Mouse (Mus musculus): ENCODE results near the gene Plcb1. TPM values are rescaled to one million over a fixed set of nuclear protein-coding genes. Genes with fewer than 3 reads are reported as not detected.

The Plcb1 gene
- polyA plus RNA-seq, 1 experiment from 2014 or later: 4.6 TPM

DNA sequence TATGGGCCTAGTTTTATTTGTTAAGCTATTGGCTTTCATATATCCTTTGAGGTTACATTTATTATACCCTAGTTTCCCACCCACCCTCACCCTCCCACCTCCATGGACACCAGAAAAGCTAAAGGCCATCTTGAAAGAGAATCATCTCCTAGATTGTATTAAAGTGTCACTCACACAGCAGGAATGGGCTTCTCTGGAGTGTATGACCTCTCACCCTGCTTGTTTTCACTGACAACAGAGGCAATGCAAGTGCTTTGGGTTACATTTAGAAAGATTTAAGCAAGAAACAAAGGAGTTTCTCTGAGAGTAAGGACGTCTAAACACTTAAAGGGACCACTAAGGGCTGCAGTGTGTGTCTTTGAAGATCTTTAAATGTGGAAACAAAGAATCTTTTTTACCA is 617.0 kb downstream of the Plcb1 start:
- Histone ChIP-seq H3K27me3 (ENCODE audit: control insufficient read depth, insufficient read depth, low read depth, low read length) (no peaks in the 10 kb centered on the region), H3K9me3 (replicated peaks; ENCODE audit: control insufficient read depth, low read length) (no peaks in the 10 kb centered on the region), H3K9ac (ENCODE audit: low read depth, low read length) (no peak overlapping the region), H3K4me2 (ENCODE audit: low read depth, low read length) (no peak overlapping the region), H3K4me3 (ENCODE audit: low read depth, low read length) (no peak overlapping the region), H3K4me1 (ENCODE audit: control insufficient read depth, low read depth, low read length) (no peaks in the 10 kb centered on the region), H3K27ac (ENCODE audit: low read length) (no peak overlapping the region), H3K36me3 (ENCODE audit: control insufficient read depth, insufficient read depth) (no peaks in the 10 kb centered on the region)
- ATAC-seq (ENCODE audit: low read depth): no peak
- WGBS (ENCODE audit: insufficient replicate concordance): 25% methylated on average over 1 of the region's 1 CpGs

DNA sequence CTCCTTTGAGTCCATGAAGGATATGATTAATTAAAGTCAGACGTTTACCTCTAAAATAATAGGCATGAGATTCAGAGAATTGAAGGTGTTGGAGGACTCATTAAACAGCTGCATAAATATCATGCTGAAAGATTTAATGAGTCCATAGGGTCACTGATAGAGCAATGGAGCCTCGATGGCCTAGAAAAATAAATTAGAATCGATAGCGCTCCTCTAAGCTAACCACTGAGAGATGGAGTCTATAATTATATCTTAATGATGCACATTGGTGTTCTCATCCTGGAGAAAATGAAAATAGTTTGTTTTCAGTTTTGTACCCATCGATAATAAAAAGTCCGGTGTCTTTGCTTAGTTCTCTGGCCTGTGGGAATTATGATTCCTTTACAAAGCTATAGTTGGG is 617.5 kb downstream of the Plcb1 start:
- H3K4me1 ChIP-seq (ENCODE audit: control insufficient read depth, low read depth, low read length): no peaks in the 10 kb centered on the region
- no peak overlapping the region for H3K4me3 ChIP-seq (ENCODE audit: low read depth, low read length)
- H3K27ac ChIP-seq (ENCODE audit: low read length): no peak overlapping the region
- 67% methylated on average over 6 of the region's 6 CpGs for WGBS (ENCODE audit: insufficient replicate concordance)
- no peaks in the 10 kb centered on the region for H3K27me3 ChIP-seq (ENCODE audit: control insufficient read depth, insufficient read depth, low read depth, low read length)
- no peak overlapping the region for H3K4me2 ChIP-seq (ENCODE audit: low read depth, low read length)
- no peak for ATAC-seq (ENCODE audit: low read depth)
- H3K9me3 ChIP-seq (replicated peaks; ENCODE audit: control insufficient read depth, low read length): no peaks in the 10 kb centered on the region
- H3K9ac ChIP-seq (ENCODE audit: low read depth, low read length): no peak overlapping the region
- no peaks in the 10 kb centered on the region for H3K36me3 ChIP-seq (ENCODE audit: control insufficient read depth, insufficient read depth)

DNA sequence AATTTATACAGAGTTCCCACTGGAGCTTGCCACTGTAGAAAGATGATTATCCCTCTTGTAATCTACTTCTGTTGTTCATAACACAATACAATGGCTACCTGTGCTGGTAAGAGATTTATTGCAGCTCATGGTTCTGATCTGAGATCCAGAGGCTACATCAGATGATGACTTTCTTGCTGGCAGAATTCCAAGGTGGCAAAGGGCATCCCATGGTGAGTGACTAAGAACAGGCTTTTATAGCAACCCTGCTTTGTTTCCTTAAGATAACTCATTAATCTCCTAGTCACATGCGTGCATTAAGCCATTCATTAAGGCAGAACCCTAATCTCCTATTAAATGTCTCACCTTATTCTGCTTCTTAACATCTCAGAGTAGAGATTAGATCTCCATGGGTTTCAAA is 618.2 kb downstream of the Plcb1 start:
- 54% methylated on average over 1 of the region's 1 CpGs for WGBS (ENCODE audit: insufficient replicate concordance)
- no peaks in the 10 kb centered on the region for H3K4me1 ChIP-seq (ENCODE audit: control insufficient read depth, low read depth, low read length)
- ATAC-seq (ENCODE audit: low read depth): no peak
- no peak overlapping the region for H3K27ac ChIP-seq (ENCODE audit: low read length)
- no peaks in the 10 kb centered on the region for H3K36me3 ChIP-seq (ENCODE audit: control insufficient read depth, insufficient read depth)
- no peak overlapping the region for H3K4me2 ChIP-seq (ENCODE audit: low read depth, low read length)
- H3K9ac ChIP-seq (ENCODE audit: low read depth, low read length): no peak overlapping the region
- H3K4me3 ChIP-seq (ENCODE audit: low read depth, low read length): no peak overlapping the region
- no peaks in the 10 kb centered on the region for H3K9me3 ChIP-seq (replicated peaks; ENCODE audit: control insufficient read depth, low read length)
- H3K27me3 ChIP-seq (ENCODE audit: control insufficient read depth, insufficient read depth, low read depth, low read length): no peaks in the 10 kb centered on the region

DNA sequence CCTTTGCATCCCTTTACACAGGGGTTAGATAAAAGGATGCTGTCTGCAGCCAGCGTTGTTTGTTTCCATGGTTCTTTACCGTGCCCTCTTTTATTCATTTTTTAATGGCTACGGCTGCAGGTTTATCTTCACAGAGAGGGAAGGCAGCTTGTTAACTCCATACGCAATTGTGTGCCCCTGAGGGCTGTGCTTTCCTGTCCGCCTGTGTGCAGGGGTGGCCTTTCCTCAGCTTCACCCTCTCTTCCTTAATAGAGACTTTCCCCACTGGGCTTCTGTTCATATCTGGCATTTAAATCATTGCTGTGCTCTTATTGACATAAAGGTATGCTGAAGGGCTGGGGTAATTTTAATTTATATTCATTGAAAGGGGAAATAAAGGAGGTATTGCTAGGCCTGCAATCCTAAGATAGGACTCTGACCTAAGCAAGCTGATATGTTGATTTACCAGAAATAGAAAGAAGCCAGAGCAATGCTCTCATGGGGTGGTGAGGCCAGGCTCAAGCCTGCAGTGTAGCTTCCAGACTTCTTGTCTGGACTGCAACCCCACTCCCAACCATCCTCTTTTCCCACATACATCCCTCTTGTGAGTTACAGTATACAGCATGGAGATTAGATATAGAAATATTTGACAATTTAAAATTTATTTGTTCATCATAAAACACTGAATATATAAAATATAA is 623.7 kb downstream of the Plcb1 start:
- no peaks in the 10 kb centered on the region for H3K36me3 ChIP-seq (ENCODE audit: control insufficient read depth, insufficient read depth)
- no peak overlapping the region for H3K9ac ChIP-seq (ENCODE audit: low read depth, low read length)
- 52% methylated on average over 5 of the region's 5 CpGs for WGBS (ENCODE audit: insufficient replicate concordance)
- H3K4me1 ChIP-seq (ENCODE audit: control insufficient read depth, low read depth, low read length): no peaks in the 10 kb centered on the region
- no peaks in the 10 kb centered on the region for H3K27me3 ChIP-seq (ENCODE audit: control insufficient read depth, insufficient read depth, low read depth, low read length)
- no peaks in the 10 kb centered on the region for H3K9me3 ChIP-seq (replicated peaks; ENCODE audit: control insufficient read depth, low read length)
- no peak overlapping the region for H3K27ac ChIP-seq (ENCODE audit: low read length)
- no peak for ATAC-seq (ENCODE audit: low read depth)
- H3K4me3 ChIP-seq (ENCODE audit: low read depth, low read length): no peak overlapping the region
- H3K4me2 ChIP-seq (ENCODE audit: low read depth, low read length): no peak overlapping the region

DNA sequence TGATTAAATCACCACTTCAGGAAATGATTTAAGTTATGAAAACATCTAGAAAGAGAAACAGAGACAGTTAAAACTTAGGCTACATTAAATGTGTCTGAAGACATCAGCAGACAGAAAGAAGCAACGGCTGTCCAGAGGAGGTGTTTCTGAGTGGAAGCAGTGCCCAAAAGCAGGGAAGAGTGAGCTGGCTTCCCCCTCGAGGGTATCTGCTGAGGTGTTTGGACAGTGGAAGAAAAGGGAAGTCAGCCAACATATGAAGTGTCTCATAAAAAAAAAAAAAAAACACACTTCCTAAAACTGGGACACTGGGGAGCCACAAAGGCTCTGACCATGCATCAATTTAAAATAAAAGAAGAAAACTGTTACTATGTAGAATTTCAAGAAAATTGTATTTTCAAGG is 625.8 kb downstream of the Plcb1 start:
- Histone ChIP-seq H3K4me2 (ENCODE audit: low read depth, low read length) (no peak overlapping the region), H3K36me3 (ENCODE audit: control insufficient read depth, insufficient read depth) (no peaks in the 10 kb centered on the region), H3K4me3 (ENCODE audit: low read depth, low read length) (no peak overlapping the region), H3K9ac (ENCODE audit: low read depth, low read length) (no peak overlapping the region), H3K27me3 (ENCODE audit: control insufficient read depth, insufficient read depth, low read depth, low read length) (no peaks in the 10 kb centered on the region), H3K4me1 (ENCODE audit: control insufficient read depth, low read depth, low read length) (no peaks in the 10 kb centered on the region), H3K9me3 (replicated peaks; ENCODE audit: control insufficient read depth, low read length) (no peaks in the 10 kb centered on the region), H3K27ac (ENCODE audit: low read length) (no peak overlapping the region)
- WGBS (ENCODE audit: insufficient replicate concordance): 19% methylated on average over 2 of the region's 2 CpGs
- no peak for ATAC-seq (ENCODE audit: low read depth)

DNA sequence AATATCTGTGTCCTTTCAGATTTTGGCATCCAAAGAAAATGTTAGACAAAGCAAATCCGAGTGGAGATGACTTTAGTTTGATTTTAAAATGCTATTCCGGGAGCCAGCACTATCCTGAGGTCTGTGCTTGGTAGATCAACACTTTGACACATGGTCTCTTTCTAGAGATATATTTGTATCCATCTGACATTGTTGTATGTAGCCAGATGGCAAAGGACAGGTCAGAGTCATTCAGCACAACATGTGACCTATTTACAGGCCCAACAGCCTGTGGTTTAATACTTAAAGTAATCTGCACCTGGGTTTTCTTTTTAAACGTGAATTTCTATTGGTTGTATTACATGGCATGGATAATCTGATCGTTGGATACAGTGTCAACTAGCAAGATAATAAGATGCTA is 629.3 kb downstream of the Plcb1 start:
- Histone ChIP-seq H3K36me3 (ENCODE audit: control insufficient read depth, insufficient read depth) (no peaks in the 10 kb centered on the region), H3K27me3 (ENCODE audit: control insufficient read depth, insufficient read depth, low read depth, low read length) (no peaks in the 10 kb centered on the region), H3K4me3 (ENCODE audit: low read depth, low read length) (no peak overlapping the region), H3K4me2 (ENCODE audit: low read depth, low read length) (no peak overlapping the region), H3K9me3 (replicated peaks; ENCODE audit: control insufficient read depth, low read length) (no peaks in the 10 kb centered on the region), H3K9ac (ENCODE audit: low read depth, low read length) (no peak overlapping the region), H3K27ac (ENCODE audit: low read length) (no peak overlapping the region), H3K4me1 (ENCODE audit: control insufficient read depth, low read depth, low read length) (no peaks in the 10 kb centered on the region)
- no peak for ATAC-seq (ENCODE audit: low read depth)
- 47% methylated on average over 4 of the region's 4 CpGs for WGBS (ENCODE audit: insufficient replicate concordance)

DNA sequence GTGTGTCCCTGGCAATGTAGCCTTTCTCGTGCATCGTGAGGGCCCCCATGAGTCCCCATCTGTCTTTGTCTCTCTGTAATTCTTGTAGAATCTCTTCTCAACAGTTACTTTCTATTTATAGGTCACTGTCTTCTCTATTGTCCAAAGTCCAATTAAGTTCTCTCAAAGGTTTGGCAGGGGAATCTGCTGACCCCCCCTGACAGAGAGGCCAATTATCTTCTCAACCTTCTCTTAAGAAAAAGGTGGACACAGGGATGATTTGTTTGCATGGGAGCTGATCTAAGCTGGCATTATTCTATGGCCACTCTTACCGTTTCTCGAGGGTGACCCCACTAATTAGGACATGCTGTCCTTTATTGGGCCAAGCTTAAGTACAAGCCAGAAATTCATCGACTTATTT is 633.4 kb downstream of the Plcb1 start:
- H3K4me1 ChIP-seq (ENCODE audit: control insufficient read depth, low read depth, low read length): no peaks in the 10 kb centered on the region
- H3K27ac ChIP-seq (ENCODE audit: low read length): no peak overlapping the region
- no peak for ATAC-seq (ENCODE audit: low read depth)
- H3K4me3 ChIP-seq (ENCODE audit: low read depth, low read length): no peak overlapping the region
- H3K4me2 ChIP-seq (ENCODE audit: low read depth, low read length): no peak overlapping the region
- H3K9me3 ChIP-seq (replicated peaks; ENCODE audit: control insufficient read depth, low read length): no peaks in the 10 kb centered on the region
- 58% methylated on average over 5 of the region's 5 CpGs for WGBS (ENCODE audit: insufficient replicate concordance)
- no peaks in the 10 kb centered on the region for H3K36me3 ChIP-seq (ENCODE audit: control insufficient read depth, insufficient read depth)
- no peak overlapping the region for H3K9ac ChIP-seq (ENCODE audit: low read depth, low read length)
- H3K27me3 ChIP-seq (ENCODE audit: control insufficient read depth, insufficient read depth, low read depth, low read length): no peaks in the 10 kb centered on the region

DNA sequence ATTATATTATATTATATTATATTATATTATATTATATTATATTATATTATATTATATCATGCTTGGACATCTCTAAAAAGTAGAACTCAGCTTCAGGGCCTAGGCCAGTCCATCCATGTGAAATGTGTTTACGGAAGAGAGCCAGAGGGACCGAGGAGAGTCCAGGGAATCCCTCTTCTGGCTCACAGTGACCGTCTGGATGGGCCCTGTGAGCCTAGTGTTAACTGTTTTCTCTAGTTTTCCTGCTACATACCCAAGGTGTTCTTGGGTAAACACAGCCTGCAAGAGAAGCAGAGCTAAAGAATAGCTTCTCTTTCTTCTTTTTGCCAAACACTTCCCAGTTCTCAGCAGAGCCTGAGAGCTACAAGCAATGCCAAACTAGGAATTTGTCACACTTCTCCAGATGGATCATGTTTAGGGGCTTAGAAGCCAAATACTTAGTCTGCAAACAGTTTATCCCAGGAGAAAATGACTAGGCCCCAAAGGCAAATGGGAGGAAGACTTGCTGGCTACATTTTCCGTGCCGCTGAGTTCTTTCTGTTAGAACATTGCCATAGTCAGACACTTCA is 649.2 kb downstream of the Plcb1 start:
- no peak overlapping the region for H3K4me2 ChIP-seq (ENCODE audit: low read depth, low read length)
- H3K9ac ChIP-seq (ENCODE audit: low read depth, low read length): no peak overlapping the region
- H3K27me3 ChIP-seq (ENCODE audit: control insufficient read depth, insufficient read depth, low read depth, low read length): no peaks in the 10 kb centered on the region
- no peak for ATAC-seq (ENCODE audit: low read depth)
- no peaks in the 10 kb centered on the region; the same call in 1 of the 2 replicates for H3K4me1 ChIP-seq (ENCODE audit: control insufficient read depth, low read depth, low read length)
- H3K4me3 ChIP-seq (ENCODE audit: low read depth, low read length): no peak overlapping the region
- H3K27ac ChIP-seq (ENCODE audit: low read length): no peak overlapping the region
- 70% methylated on average over 5 of the region's 5 CpGs for WGBS (ENCODE audit: insufficient replicate concordance)
- no peaks in the 10 kb centered on the region for H3K36me3 ChIP-seq (ENCODE audit: control insufficient read depth, insufficient read depth)
- H3K9me3 ChIP-seq (replicated peaks; ENCODE audit: control insufficient read depth, low read length): no peaks in the 10 kb centered on the region

DNA sequence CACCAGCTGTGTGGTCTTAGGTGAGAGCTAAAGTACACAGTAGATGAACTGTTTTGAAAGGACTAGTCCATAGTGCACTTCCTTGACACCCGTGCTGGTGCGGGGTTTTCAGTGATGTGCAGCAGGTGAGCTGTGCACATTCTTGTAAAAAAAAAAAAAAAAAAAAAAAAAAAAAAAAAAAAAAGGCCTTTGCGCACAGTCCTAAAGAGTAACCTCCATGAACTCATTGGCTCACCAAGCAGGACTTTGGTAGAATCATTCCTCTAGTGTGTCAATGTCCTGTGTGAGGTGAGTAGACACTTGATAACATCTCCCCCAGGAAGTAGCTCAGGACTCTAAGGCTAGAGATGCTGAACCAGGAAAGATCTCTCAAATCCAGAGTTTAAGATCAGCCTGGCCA is 653.2 kb downstream of the Plcb1 start:
- no peak overlapping the region for H3K27ac ChIP-seq (ENCODE audit: low read length)

More for the DNA sequence above, 653.2 kb downstream of the Plcb1 start:
- no peak overlapping the region for H3K4me2 ChIP-seq (ENCODE audit: low read depth, low read length)
- no peak for ATAC-seq (ENCODE audit: low read depth)
- no peaks in the 10 kb centered on the region; the same call in 1 of the 2 replicates for H3K4me1 ChIP-seq (ENCODE audit: control insufficient read depth, low read depth, low read length)
- no peaks in the 10 kb centered on the region for H3K36me3 ChIP-seq (ENCODE audit: control insufficient read depth, insufficient read depth)
- no peaks in the 10 kb centered on the region for H3K9me3 ChIP-seq (replicated peaks; ENCODE audit: control insufficient read depth, low read length)
- H3K27me3 ChIP-seq (ENCODE audit: control insufficient read depth, insufficient read depth, low read depth, low read length): no peaks in the 10 kb centered on the region
- H3K4me3 ChIP-seq (ENCODE audit: low read depth, low read length): no peak overlapping the region
- H3K9ac ChIP-seq (ENCODE audit: low read depth, low read length): no peak overlapping the region
- WGBS (ENCODE audit: insufficient replicate concordance): 55% methylated on average over 3 of the region's 3 CpGs
